Mouse (Mus musculus): ENCODE results near the gene Coa3. TPM values are rescaled to one million over a fixed set of nuclear protein-coding genes. Genes with fewer than 3 reads are reported as not detected.
A peak's percentile ranks its signal among the peaks of the same experiment; 100 is the strongest.

Gene Coa3
- total RNA-seq, 2 experiments from 2014 or later, result 79.8 to 84.3 TPM

DNA sequence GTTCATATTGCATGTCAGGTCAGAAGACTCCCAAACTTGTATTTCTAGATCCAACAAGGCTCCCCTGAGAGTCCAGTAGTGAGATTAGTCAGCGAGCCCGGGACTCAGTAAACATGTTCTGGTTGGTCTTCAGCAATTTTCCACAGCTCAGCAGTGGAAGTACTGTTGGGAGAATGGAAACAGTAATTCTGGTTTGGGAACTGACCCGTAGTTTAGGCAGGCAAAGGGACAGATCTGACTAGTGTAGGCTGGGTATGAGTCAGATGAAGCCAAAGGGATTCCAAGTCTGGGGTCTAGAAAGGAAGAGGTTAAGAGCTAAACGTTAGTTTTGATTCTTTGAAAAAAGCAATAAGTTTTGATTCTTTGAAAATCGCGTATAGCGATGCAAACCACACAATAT is 26.0 kb downstream of the Coa3 start:
- no peak for DNase-seq

DNA sequence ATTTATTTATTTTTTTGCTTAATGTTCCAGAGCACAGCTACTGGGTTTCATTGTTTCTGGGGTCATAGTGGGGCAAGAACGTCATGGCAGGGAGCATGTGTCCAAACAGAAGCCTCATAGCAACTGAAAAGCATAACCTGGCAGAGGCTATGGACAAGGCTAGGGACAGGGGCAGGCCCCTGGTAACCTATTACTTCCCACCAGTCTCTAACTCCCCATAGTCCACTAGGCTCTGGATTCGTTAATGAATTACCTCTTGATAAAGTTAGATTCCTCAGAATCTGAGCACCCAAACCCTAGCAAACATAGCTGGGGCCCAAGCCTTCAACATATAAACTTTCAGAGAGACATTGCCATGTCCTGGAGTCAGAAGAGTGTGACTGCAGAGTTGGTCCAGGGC is 27.9 kb downstream of the Coa3 start:
- no peak for DNase-seq

DNA sequence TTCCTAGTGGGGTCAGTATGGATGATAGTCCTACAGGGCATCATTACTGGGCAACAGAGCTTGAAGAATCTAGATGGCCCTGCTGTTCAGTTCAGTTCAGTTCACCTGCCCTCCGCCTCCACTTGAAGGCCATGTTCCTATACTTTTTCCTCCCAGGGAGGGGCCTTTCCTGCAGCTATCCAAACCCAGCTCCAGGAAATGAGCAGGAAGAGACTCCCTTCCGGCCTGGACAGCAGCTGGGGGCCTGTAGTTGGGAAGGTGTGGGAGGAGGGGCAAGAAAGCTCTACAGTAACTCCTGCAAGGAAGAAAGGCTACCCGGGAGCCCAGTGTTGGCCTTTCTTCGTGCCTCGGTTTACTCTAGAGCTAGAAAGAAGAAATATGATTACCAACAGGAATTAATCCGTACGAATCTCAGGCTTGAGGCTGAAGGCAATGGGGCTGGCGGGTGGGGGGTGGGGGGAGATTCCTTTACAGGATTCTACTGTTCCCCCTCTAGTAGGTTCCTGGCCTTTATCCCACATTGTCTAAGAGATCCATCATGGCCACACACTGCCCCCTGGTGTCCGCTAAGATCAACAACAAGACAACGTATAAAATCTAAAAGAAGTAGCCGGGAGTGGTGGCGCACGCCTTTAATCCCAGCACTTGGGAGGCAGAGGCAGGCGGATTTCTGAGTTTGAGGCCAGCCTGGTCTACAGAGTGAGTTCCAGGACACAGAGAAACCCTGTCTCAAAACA is 30.5 kb downstream of the Coa3 start:
- peak; percentile 77 for DNase-seq

DNA sequence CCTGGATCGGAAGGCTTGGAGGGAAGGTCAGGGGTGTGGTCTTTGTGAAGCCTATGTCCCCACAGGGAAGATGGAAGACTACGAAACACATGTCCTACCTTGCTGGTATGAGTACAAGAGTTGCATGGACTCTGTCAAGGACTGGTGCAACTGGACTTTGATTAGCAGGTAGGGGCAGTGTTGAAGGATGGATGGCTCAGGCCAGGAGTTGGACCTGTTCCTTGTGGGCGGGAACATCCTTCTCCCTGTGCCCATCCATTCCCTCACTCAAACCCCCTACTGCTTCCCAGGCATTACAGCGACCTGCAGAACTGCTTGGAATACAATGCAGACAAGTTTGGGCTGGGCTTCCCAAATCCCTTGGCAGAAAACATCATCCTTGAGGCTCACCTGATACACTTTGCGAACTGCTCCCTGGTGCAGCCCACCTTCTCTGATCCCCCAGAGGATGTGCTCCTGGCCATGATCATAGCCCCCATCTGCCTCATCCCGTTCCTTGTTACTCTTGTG is 31.3 kb downstream of the Coa3 start:
- no peak for DNase-seq

DNA sequence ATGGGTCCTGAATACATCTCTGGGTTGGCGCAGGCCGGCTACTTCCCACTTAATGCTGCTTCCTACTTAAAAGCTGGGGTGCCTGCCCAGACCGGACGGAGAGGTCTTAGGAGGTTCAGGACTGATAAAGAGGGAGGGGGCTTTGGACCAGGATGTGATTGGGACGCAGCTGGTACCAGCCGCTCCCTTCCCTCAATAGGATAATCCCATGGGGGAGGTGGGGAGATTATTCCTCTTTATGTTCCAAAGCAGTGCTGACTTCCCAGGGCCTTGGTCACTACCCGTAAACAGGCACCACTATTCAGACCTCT is 32.3 kb downstream of the Coa3 start:
- DNase-seq, result no peak

DNA sequence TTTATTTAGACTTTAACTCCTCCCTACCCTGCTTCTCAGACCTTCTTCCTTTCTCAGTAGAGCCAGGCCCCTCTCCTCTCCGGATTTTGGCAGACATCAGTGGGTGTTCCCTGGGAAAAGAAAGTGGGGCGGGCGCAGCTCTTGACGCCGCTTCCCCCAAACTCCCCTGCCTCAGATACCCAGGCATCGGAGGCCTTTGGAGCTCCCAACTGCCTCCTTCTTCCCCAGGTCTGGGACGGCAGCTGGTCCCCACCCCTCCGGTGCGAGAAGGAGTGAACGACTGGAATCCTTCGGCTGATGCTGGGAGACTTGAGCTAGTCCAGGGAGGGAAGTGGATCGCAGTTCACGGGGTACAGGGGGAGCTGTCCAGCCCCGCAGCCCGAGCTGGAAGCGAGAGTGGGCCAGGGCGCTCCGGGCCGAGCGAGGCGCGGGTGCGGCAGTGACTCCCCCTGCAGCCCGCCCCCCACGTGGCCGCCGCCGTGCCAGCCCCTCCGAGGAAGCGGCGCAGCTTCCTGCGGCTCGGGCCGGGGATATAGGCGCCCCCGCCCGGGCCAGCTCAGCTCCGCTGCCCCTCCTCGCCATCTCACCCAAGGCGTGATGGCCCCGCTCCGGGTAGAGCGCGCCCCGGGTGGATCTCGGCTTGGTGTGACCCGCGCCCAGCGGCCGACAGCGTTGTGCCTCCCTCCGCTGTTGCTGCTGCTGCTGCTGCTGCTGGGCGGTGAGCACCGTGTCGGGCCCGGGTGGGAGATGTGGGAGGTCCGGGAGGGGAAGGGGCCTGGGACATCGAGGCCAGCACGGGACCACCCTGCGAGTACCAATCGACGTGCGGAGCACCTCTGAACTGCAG is 32.8 kb downstream of the Coa3 start, which contains the start of gene Ramp2:
Ramp2 (plus strand) TSS at position 174 of the 847 bp plus-strand sequence.
- DNase-seq, result peak; percentile 76

DNA sequence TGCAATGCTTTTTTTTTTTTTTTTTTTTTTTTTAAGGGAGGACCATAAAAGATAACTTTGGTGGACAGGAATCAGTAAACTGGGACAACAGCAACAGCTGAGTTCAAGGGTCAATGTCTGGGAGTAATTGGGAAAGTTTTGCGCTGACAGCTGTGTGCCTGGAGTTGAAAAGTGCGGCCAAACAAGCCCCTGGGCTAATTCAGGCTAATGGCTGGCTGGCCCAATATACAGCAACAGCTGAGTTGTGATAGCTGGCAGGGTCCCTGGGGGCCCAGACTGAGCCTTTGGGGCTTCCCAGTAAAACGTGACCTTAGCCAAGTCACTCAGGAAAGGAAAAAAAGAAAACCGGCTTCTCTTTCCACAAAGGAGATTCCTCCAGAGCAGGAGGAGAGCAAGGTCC is 33.8 kb downstream of the Coa3 start:
- peak; percentile 64 for DNase-seq

DNA sequence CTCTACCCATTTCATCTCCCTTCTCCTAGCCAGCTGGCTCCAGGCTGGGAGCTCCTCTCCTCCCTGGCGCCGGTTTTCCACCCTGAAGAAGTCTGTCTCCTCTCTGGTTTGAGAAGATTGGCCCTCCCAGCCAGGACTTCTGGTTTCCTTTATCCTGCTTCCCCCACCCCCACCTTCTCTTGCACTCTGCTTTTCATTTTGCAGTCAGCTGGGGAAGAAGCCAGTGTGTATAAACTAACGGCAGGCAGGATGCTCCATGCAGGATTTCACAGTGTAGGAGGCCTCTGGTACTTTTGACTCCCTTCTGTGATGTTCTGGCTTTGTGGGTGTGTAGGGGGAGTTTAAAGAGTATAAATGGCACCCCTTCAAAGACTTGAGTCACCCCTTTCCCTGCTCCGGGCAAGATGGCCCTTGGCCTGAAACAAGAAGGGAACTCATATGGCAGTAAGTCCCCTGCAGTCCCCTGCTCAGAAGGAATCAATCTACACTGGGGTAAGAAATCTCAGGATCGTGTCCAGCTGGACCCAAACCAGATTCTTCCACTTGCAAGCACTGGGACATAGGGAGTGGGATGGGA is 40.8 kb downstream of the Coa3 start:
- no peak for DNase-seq

DNA sequence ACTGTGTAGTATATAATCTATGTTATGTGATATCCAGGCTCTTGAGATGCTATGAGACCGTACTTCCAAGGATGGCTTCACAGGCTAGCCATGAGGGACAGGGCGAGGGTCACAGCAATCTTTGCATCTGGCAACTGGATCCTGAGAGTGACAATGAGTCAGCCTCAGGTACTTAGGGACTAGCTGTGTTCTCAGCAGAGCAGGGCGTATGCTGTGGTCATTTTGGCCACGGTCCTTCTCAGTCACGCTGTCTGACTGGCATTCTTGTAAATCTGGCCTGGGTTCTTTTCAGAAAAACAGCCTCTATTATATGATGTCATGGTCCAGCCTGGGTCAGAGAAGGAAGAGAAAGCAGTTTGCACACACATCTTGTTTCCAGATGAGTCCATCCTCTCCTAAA is 42.1 kb downstream of the Coa3 start:
- no peak for DNase-seq

DNA sequence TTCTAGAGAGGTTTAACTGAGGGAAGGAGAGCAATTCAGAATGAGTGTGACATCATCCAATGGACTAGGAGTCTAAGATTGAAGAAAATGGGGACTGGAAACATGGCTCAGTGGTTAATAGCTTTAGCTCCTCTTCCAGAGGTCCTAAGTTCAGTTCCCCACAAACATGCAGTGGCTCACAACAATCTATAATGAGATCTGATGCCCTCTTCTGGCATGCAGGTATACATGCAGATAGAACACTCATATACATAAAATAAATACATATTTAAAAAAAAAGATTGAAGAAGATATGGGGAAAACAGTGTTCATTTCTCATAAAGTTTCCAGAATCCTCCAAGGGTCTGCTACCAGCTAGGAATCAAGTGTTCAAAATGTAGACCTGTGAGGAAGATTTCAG is 43.5 kb downstream of the Coa3 start:
- DNase-seq, result no peak

DNA sequence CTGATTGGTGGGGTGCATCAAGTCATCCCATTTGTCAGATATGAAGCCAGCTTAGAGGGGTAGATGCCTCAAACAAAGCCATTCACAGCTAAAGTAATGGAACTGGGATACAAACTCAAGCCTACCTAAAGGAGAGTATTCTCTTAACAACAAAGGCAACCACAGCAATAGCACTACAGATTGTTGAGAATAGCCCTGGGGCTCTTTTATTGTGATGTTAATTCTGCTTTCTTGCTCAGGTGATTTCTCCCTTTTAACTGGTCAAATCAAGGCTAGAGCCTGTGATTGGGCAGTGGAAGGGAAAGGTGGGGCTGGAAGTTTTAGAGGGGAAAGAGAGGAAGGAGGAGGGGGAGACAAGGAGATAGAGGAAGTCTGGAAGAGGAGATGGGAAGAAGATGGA is 44.8 kb downstream of the Coa3 start:
- DNase-seq, result no peak

DNA sequence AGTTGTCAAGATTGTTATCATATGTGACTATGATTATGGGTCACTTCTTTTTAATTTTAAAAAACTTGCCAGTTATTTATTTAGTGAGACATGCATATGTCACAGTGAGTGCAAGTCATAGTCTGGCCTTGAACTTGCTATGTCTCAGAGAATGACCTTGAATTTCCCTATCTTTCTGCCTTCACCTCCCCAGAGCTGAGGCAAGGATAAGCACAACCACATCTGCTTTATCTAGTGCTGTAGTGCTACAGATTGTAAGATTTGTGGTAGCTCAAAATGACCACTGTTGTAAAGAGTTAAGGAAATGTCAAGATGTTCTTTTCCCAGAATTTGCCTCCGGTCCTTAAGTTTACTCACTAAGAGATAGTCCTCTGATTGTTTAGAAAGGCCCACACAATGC is 45.7 kb downstream of the Coa3 start:
- no peak for DNase-seq

DNA sequence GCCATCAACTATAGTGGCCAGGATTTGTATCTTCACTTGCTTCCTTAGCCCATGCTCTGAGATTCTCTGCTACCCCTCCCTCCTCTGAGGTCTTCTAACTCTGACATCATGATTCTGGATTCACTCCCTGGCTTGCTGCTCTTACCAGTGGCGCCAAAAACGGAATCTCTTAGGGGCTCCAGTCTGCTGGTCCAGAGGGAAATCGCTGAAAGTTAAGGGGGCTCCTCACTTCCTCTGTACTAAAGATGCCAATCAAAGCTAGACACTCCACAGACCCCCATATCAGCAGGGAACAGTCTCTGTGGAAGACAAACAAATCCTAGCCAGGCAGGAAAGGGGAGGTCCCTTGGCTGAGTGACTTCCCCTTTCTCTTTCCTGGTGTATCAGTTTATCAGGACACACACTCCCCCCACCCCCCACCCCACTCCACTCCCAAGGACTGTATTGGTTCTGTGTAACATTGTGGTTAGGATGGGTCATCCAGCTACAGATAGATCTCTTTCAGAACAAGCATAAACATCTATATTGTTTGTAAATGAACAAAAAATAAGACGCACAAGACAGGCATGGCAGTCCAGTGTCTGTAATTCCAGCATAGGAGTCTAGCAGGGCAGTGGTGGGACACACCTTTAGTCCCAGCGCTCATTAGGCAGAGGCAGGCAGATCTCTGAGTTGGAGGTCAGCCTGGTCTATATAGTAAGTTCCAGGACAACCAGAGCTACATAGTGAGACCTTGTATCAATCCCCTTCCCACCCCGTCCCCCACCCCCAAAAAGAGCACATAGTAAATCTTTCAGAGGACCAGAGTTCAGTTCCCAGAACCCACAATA is 46.7 kb downstream of the Coa3 start:
- no peak for DNase-seq

DNA sequence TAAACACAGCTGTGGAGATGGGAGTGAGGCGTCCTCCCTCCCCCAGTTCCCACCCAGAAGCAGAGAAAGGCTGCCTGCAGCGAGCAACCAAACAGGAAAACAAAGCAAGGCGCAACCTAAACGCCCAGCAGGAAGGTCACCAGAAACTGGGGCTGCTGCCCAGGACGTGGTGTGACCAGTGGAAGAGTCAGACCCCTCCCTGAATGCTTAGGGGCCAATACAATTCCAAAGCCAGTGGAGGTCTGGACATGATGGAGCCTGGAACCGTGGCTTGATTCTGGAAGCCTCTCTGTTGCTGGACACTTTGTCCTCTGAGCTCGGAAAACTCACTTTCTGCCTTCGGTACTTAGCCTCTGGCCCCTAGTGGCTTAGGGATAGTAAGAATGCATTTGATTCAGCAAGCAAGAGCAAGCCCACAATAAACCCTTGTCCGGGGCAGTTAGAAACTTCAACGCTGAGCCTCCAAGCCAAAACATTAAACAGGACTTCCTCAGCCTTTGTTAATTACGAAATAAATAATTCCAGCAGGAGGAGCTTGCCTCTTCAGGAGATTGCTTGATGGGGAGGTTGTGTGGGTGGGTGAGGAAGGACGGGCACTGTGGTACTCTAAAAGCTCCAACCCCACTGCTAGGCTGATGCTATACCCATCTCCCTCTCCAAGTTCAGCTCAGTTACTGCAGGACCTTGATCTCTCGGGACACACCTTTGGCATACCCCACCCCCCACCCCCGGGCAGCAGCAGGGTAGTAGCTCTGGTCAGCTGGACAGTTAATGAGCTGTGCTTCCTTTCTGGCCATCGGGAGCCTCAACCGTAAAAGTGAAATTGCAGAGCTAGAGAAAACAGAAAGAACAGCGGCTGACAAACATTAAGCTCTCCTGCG is 47.7 kb downstream of the Coa3 start:
- DNase-seq, result peak; percentile 61

DNA sequence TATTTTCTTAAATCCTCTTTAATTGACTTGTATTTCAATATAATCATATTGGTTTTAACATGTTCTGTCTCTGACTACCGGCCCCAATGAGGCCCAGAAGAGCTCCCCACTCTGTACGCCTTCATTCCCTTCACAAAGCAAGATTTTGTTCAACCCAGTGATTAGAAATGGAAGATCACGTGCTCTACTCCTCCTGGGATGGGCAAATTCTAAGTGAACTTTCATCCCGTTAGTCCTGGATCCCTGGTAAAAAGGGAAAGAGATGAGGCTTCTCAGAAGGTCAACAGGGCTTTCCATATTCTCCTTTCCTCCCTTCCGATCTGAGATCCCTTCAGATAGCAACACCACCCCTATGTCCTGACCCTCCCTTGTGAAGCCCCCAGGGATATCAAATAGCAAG is 48.4 kb downstream of the Coa3 start:
- DNase-seq, result no peak

DNA sequence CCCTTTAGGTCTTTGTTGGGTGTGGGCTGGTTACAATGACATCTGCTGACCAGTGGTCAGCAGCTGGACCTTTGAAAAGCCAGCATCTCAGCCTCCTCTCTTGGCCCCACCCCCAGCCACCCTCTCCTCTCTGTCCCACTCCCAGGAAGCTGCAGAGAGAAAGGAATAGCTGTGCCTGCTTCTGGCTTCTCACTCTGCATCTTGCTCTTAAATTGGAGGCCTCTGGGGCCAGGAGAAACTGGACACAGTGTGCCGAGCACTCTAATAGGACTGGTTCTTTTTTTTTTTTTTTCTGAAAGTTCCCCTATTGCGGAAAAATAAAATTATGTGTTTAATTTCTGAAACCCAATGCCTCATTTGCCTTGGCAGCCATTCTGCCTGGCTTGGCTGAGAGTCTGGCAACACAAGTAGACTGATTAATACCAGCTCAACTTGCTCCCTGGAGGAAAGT is 48.8 kb downstream of the Coa3 start:
- peak; percentile 47 for DNase-seq

DNA sequence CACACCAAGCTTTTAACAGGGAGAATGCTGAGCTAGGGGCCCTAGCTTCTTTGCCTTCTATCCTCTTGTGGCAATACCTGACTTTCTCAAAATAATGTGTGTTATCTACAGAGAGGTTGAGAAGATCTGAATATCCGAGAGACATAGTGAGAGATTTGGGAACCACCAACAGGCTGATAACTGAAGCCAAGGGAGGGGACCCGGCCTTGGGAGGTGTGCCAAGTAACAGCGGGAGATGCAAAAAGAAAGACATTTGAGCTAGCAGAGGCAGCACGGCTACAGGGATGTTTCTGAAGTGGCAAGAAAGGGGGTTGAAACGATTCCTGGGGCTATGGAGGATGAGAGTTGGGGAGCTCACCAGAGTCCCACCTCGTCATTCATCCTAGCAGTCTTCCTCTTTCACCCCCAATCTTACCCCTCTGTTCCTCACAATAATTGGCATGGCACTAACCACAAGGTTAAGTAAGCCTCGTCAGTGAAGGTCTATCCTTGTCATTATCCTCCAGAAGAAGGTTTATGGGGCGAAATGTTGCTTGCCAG is 49.5 kb downstream of the Coa3 start:
- peak; percentile 77 for DNase-seq

All from adrenal gland, postnatal 10 days (tissue).